Mouse (Mus musculus): ENCODE measurements around the gene Piwil4.
"Not testable (repeated sequence)": the region's sequence is repeated elsewhere in the genome, so short reads cannot be mapped to it uniquely, and the experiment has no call there.

Piwil4 gene

GRCm38 (mm10) chr9:14671965-14672364, 68.6 kb downstream of the Piwil4 start:
- DNase-seq (ENCODE audit: low spot score in 2 of 2): not testable (repeated sequence)

GRCm38 (mm10) chr9:14668382-14668781, 72.2 kb downstream of the Piwil4 start:
- DNase-seq (ENCODE audit: low spot score in 2 of 2): no peak

GRCm38 (mm10) chr9:14666071-14666470, 74.5 kb downstream of the Piwil4 start:
- no peak for DNase-seq (ENCODE audit: low spot score in 2 of 2)

GRCm38 (mm10) chr9:14663591-14663990, 76.9 kb downstream of the Piwil4 start:
- DNase-seq (ENCODE audit: low spot score in 2 of 2): no peak

- DNase-seq (ENCODE audit: low spot score in 2 of 2): no peak
Measured at GRCm38 (mm10) chr9:14662876-14663275, 77.7 kb downstream of the Piwil4 start.

- DNase-seq (ENCODE audit: low spot score in 2 of 2): no peak
Measured at GRCm38 (mm10) chr9:14662138-14662537, 78.4 kb downstream of the Piwil4 start.

- peak; percentile 5 to 23 for DNase-seq (ENCODE audit: low spot score in 2 of 2)
Measured at GRCm38 (mm10) chr9:14657926-14658325, 82.6 kb downstream of the Piwil4 start.

GRCm38 (mm10) chr9:14654010-14654409, 86.5 kb downstream of the Piwil4 start:
- no peak for DNase-seq (ENCODE audit: low spot score in 2 of 2)

- no peak for DNase-seq (ENCODE audit: low spot score in 2 of 2)
Measured at GRCm38 (mm10) chr9:14652761-14653160, 87.8 kb downstream of the Piwil4 start.

- DNase-seq (ENCODE audit: low spot score in 2 of 2): no peak
Measured at GRCm38 (mm10) chr9:14647849-14648248, 92.7 kb downstream of the Piwil4 start.

- no peak for DNase-seq (ENCODE audit: low spot score in 2 of 2)
Measured at GRCm38 (mm10) chr9:14646641-14647040, 93.9 kb downstream of the Piwil4 start.

All from natural killer cell, adult 2 months (primary cell).